Mouse (Mus musculus) C2C12 (cell line): ENCODE results near the gene Cfap161. TPM values are rescaled to one million over a fixed set of nuclear protein-coding genes. Genes with fewer than 3 reads are reported as not detected.

Experiments used
- H3K27me3 ChIP-seq: one replicate; pipeline ENCODE4 v1.6.1; 2011; ENCODE audit not compliant: control insufficient read depth, insufficient read depth, insufficient read length
- H3K36me3 ChIP-seq: one replicate; pipeline ENCODE4 v1.6.1; 2011; ENCODE audit not compliant: control insufficient read depth, insufficient read depth
- H3K4me3 ChIP-seq: one replicate; pipeline ENCODE4 v1.5.1; 2011; ENCODE audit warnings: mild to moderate bottlenecking, control low read depth; ENCODE audit not compliant: poor library complexity, insufficient read depth, severe bottlenecking
- H3K79me2 ChIP-seq: one replicate; pipeline ENCODE4 v1.6.1; 2011; ENCODE audit not compliant: control insufficient read depth, insufficient read depth
- H3K79me3 ChIP-seq: one replicate; pipeline ENCODE4 v1.6.1; 2011; ENCODE audit warnings: low read depth, control low read depth
- H3ac ChIP-seq: one replicate; pipeline ENCODE3; 2011; ENCODE audit warnings: low read depth; ENCODE audit not compliant: control insufficient read depth, insufficient read length
- CEBPB ChIP-seq: IDR thresholded peaks from one replicate; pipeline ENCODE4 v1.6.1; 2011; ENCODE audit warnings: low read depth, mild to moderate bottlenecking, control low read depth, moderate library complexity
- CTCF ChIP-seq: IDR thresholded peaks from one replicate; pipeline ENCODE4 v1.5.1; 2011; ENCODE audit not compliant: control insufficient read depth, insufficient read depth, insufficient read length
- FOSL1 ChIP-seq: IDR thresholded peaks from one replicate; pipeline ENCODE4 v1.8.0; 2011; ENCODE audit warnings: mild to moderate bottlenecking, low read length; ENCODE audit not compliant: poor library complexity, insufficient read depth, severe bottlenecking
- MAX ChIP-seq: IDR thresholded peaks from one replicate; pipeline ENCODE4 v1.6.1; 2011; ENCODE audit warnings: mild to moderate bottlenecking, control low read depth
- MYOD1 ChIP-seq: IDR thresholded peaks from one replicate; pipeline ENCODE4 v1.6.1; 2011; ENCODE audit warnings: low read depth; ENCODE audit not compliant: control insufficient read depth, insufficient read length
- MYOG ChIP-seq: IDR thresholded peaks from one replicate; pipeline ENCODE4 v1.6.1; 2011; ENCODE audit not compliant: control insufficient read depth, insufficient read length; ENCODE audit errors: extremely low read depth
- USF1 ChIP-seq: IDR thresholded peaks from one replicate; pipeline ENCODE4 v1.6.1; 2011; ENCODE audit warnings: low read depth, mild to moderate bottlenecking, control low read depth, moderate library complexity
- long read RNA-seq, 2 experiments: library from polyadenylated mRNA; unstranded; transcript quantifications; one replicate each; pipeline ENCODE4 v2.0.0; 2019 to 2020
- polyA plus RNA-seq: library from polyadenylated mRNA; unstranded; fragments of >200 nt; fragmentation: generic; extraction: Trizol; gene quantifications from one replicate; pipeline ENCODE4 v1.2.1, GENCODE M21; 2012; ENCODE audit warnings: missing spikeins

The Cfap161 gene
- not detected for polyA plus RNA-seq
- long read RNA-seq, experiment 1 = 0 reads
- long read RNA-seq, experiment 2 = 0 reads

- TF ChIP-seq MAX (no peak), CEBPB (no peak), MYOD1 (no peak), CTCF (no peak), FOSL1 (no peak), MYOG (no peak), USF1 (no peak)
- no peak within 1 kb of the TSS for H3ac ChIP-seq
- H3K27me3 ChIP-seq = no peaks in the 10 kb centered on the region
- no peaks in the 10 kb centered on the region for H3K36me3 ChIP-seq
- H3K79me2 ChIP-seq = no peaks in the 10 kb centered on the region
- no peaks in the 10 kb centered on the region for H3K79me3 ChIP-seq
- H3K4me3 ChIP-seq = no peak within 1 kb of the TSS
These were observed at the start of gene Cfap161 for GRCm38 (mm10) chr7:83794705-83795104. Cfap161 (minus strand) TSS chr7:83794880.

GRCm38 (mm10) chr7:83842486-83843259, 48.0 kb upstream of the Cfap161 start:
- TF ChIP-seq FOSL1 (no peak), MYOD1 (no peak), USF1 (no peak), CEBPB (no peak), CTCF (no peak), MYOG (no peak), MAX (no peak)
- H3K79me2 ChIP-seq = no peaks in the 10 kb centered on the region
- no peaks in the 10 kb centered on the region for H3K79me3 ChIP-seq
- H3K27me3 ChIP-seq = no peaks in the 10 kb centered on the region
- H3K4me3 ChIP-seq = no peak overlapping the region
- no peaks in the 10 kb centered on the region for H3K36me3 ChIP-seq
- no peak overlapping the region for H3ac ChIP-seq

- Histone ChIP-seq H3K79me3 (no peaks in the 10 kb centered on the region), H3K36me3 (no peaks in the 10 kb centered on the region), H3K27me3 (no peaks in the 10 kb centered on the region), H3ac (no peak overlapping the region), H3K4me3 (no peak overlapping the region), H3K79me2 (no peaks in the 10 kb centered on the region)
- TF ChIP-seq USF1 (no peak), CEBPB (no peak), FOSL1 (no peak), MYOD1 (no peak)
These were observed 45.4 kb upstream of the Cfap161 start for GRCm38 (mm10) chr7:83840076-83840475.

- Histone ChIP-seq H3K27me3 (no peaks in the 10 kb centered on the region), H3K79me3 (no peaks in the 10 kb centered on the region), H3K79me2 (no peaks in the 10 kb centered on the region), H3K4me3 (no peak overlapping the region), H3K36me3 (no peaks in the 10 kb centered on the region), H3ac (no peak overlapping the region)
- TF ChIP-seq MYOD1 (no peak), CTCF (no peak), MAX (no peak), CEBPB (no peak), USF1 (no peak), MYOG (no peak), FOSL1 (no peak)
These were observed 44.0 kb upstream of the Cfap161 start for GRCm38 (mm10) chr7:83838525-83839224.

GRCm38 (mm10) chr7:83829355-83829754, 34.7 kb upstream of the Cfap161 start:
- H3K4me3 ChIP-seq = no peak overlapping the region
- no peak for TF ChIP-seq FOSL1
- no peak for TF ChIP-seq MYOG
- no peak for TF ChIP-seq CTCF
- no peak for TF ChIP-seq USF1
- no peak for TF ChIP-seq MYOD1
- TF ChIP-seq MAX = no peak
- TF ChIP-seq CEBPB = no peak
- H3K27me3 ChIP-seq = no peaks in the 10 kb centered on the region
- no peak overlapping the region for H3ac ChIP-seq
- H3K79me3 ChIP-seq = no peaks in the 10 kb centered on the region
- H3K36me3 ChIP-seq = no peaks in the 10 kb centered on the region
- no peaks in the 10 kb centered on the region for H3K79me2 ChIP-seq
